Mouse (Mus musculus): ENCODE data around the gene Znrd1. TPM values are rescaled to one million over a fixed set of nuclear protein-coding genes. Genes with fewer than 3 reads are reported as not detected.
A peak's percentile ranks its signal among the peaks of the same experiment; 100 is the strongest.

Znrd1 gene
- polyA plus RNA-seq, 1 experiment: 79.6 TPM

DNA sequence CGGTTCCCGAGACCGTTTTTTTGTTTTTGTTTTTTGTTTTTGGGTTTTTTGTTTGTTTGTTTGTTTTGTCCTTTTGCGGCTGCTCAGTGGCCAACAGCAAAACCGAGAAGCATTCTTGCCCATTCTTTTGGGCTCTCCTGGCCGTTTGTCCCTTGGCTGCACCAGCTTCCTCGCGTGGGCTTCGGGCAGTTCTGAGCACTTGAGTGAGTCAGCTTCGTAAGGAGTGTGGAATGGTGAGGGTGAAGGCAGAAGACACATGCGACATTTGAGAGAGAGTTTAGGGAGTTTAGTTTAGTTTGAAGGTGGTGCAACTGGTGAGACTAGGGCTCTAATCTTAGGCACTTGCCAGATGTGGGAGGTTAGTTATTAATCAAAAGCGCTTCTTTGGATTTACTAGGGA is 525 bp upstream of the Znrd1 start:
- Histone ChIP-seq H3K4me3 (ENCODE audit: low read depth, low read length) (peak overlapping the region; percentile 99), H3K36me3 (ENCODE audit: control insufficient read depth, insufficient read depth, low read length, poor library complexity, severe bottlenecking) (peaks cover 8% of the 10 kb centered on the region), H3K27me3 (ENCODE audit: control insufficient read depth, insufficient read depth, low read length, poor library complexity, severe bottlenecking) (no peaks in the 10 kb centered on the region), H3K9me3 (replicated peaks; ENCODE audit: control insufficient read depth, insufficient read depth, low read length, poor library complexity, severe bottlenecking) (no peaks in the 10 kb centered on the region), H3K9ac (ENCODE audit: low read depth, poor library complexity, severe bottlenecking) (peak overlapping the region; percentile 67), H3K4me1 (ENCODE audit: control insufficient read depth, insufficient read depth, low read length) (no peaks in the 10 kb centered on the region), H3K27ac (ENCODE audit: insufficient read depth, low read length) (peak overlapping the region; percentile 62; the same call in 1 of the 2 replicates)
- TF ChIP-seq CTCF (IDR thresholded peaks at IDR 0.05; ENCODE audit: low read depth, low read length) (no peak), POLR2A (IDR thresholded peaks at IDR 0.05; ENCODE audit: insufficient read depth, low read length) (no peak), EP300 (IDR thresholded peaks at IDR 0.05; ENCODE audit: insufficient read depth, low read depth, low read length) (no peak)

DNA sequence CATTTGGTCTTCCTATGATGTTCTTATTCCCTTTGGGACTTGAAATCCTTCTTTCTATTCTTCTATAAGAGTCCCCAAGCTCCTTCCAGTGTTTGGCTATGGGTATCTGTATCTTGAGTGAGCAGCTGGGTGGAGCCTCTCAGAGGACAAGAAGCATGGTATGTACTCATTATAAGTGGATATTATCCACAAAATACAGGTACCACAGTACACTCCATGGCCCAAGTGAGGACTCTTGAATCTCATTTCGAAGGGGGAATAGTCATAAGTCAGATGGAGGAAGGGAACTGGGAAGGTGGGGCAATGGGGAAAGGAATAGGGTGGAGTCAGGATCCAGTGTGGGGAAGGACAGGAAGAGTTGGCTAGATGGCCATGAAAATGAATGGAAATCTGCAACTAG is 5.3 kb downstream of the Znrd1 start:
- Histone ChIP-seq H3K36me3 (ENCODE audit: control insufficient read depth, insufficient read depth, low read length, poor library complexity, severe bottlenecking) (peaks cover 20% of the 10 kb centered on the region), H3K27ac (ENCODE audit: insufficient read depth, low read length) (no peak overlapping the region), H3K9ac (ENCODE audit: low read depth, poor library complexity, severe bottlenecking) (no peak overlapping the region), H3K4me3 (ENCODE audit: low read depth, low read length) (no peak overlapping the region), H3K9me3 (replicated peaks; ENCODE audit: control insufficient read depth, insufficient read depth, low read length, poor library complexity, severe bottlenecking) (no peaks in the 10 kb centered on the region), H3K27me3 (ENCODE audit: control insufficient read depth, insufficient read depth, low read length, poor library complexity, severe bottlenecking) (no peaks in the 10 kb centered on the region), H3K4me1 (ENCODE audit: control insufficient read depth, insufficient read depth, low read length) (no peaks in the 10 kb centered on the region)
- TF ChIP-seq POLR2A (IDR thresholded peaks at IDR 0.05; ENCODE audit: insufficient read depth, low read length) (no peak), CTCF (IDR thresholded peaks at IDR 0.05; ENCODE audit: low read depth, low read length) (no peak), EP300 (IDR thresholded peaks at IDR 0.05; ENCODE audit: insufficient read depth, low read depth, low read length) (no peak)

DNA sequence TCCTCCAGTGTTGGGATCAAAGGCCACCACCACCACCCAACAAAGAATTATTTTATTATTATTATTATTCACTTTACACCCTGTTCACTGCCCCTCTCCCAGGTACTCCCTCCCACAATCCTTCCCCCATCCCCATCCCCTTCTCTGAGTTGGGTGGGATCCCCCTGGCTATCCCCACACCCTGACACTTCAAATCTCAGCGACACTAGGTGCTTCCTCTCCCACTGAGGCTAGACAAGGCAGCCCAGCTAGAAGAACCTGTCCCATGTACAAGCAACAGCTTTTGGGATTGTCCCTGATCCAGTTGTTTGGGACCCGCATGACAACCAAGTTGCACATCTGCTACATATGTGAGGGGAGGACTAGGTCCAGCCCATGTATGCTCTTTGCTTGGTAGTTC is 5.7 kb downstream of the Znrd1 start:
- TF ChIP-seq POLR2A (IDR thresholded peaks at IDR 0.05; ENCODE audit: insufficient read depth, low read length) (no peak), CTCF (IDR thresholded peaks at IDR 0.05; ENCODE audit: low read depth, low read length) (no peak), EP300 (IDR thresholded peaks at IDR 0.05; ENCODE audit: insufficient read depth, low read depth, low read length) (no peak)
- Histone ChIP-seq H3K4me1 (ENCODE audit: control insufficient read depth, insufficient read depth, low read length) (no peaks in the 10 kb centered on the region), H3K9ac (ENCODE audit: low read depth, poor library complexity, severe bottlenecking) (0 out of 2 replicates have a peak overlapping the region, but pooled peaks have one; percentile 21), H3K36me3 (ENCODE audit: control insufficient read depth, insufficient read depth, low read length, poor library complexity, severe bottlenecking) (peaks cover 20% of the 10 kb centered on the region), H3K27me3 (ENCODE audit: control insufficient read depth, insufficient read depth, low read length, poor library complexity, severe bottlenecking) (no peaks in the 10 kb centered on the region), H3K9me3 (replicated peaks; ENCODE audit: control insufficient read depth, insufficient read depth, low read length, poor library complexity, severe bottlenecking) (no peaks in the 10 kb centered on the region), H3K4me3 (ENCODE audit: low read depth, low read length) (no peak overlapping the region), H3K27ac (ENCODE audit: insufficient read depth, low read length) (no peak overlapping the region)

DNA sequence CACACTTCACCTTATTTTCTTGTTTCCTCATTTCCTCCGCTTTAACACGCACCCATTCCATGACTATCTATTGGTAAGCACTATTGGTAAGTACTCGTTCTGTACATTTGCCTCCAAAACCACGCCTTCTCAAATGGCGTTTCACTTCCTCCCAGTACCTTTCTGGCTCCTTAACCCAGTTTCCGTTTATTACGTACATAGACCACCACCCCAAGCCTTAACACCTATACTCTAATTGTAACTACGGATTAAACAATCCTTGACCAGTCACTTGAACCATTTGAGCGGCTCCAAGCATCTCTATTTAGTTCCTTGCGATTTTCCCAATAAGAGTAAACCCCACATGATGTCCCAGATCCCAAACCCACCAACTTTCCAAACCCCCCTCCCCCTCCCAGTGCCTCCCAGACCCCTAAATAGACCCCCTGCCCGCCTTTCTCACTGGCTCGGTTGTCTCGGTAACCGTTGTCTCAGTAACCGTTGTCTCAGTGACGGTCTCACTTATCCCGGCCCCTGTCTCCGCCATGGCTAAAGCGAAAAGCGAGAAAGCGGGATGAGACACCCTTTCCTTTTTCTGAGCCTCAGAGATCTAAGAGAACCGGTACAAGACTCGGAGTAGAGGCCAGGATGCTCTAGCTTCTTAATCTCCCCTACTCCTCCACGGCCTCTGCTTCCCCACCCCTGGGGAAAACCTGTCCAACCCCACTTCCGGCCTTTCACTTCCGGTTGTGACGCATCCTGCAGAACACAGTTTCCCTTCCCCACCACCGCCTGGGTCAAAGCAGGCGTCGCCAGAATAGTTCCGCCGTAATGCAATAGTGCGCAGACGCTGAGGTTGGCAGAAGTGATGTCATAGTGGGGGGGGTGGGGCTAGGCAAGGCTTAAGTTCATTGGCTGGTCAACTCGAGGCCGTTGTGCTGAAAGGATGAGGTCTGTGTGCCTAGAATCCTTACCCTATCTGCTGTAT is 7.1 kb downstream of the Znrd1 start, which contains the start of gene Ppp1r11:
Gene Ppp1r11 (minus strand): TSS at position 761 of the 967 bp plus-strand sequence.
- peak within 1 kb of the TSS; percentile 85 for H3K9ac ChIP-seq (ENCODE audit: low read depth, poor library complexity, severe bottlenecking)
- H3K27me3 ChIP-seq (ENCODE audit: control insufficient read depth, insufficient read depth, low read length, poor library complexity, severe bottlenecking): no peaks in the 10 kb centered on the region
- H3K27ac ChIP-seq (ENCODE audit: insufficient read depth, low read length): 0 out of 2 replicates have a peak within 1 kb of the TSS, but pooled peaks have one; percentile 36
- peak within 1 kb of the TSS; percentile 95 for H3K4me3 ChIP-seq (ENCODE audit: low read depth, low read length)
- peaks cover 18% of the 10 kb centered on the region for H3K36me3 ChIP-seq (ENCODE audit: control insufficient read depth, insufficient read depth, low read length, poor library complexity, severe bottlenecking)
- no peak for TF ChIP-seq CTCF (IDR thresholded peaks at IDR 0.05; ENCODE audit: low read depth, low read length)
- peak; percentile 76; the same call in 1 of the 2 replicates for TF ChIP-seq EP300 (IDR thresholded peaks at IDR 0.05; ENCODE audit: insufficient read depth, low read depth, low read length)
- TF ChIP-seq POLR2A (IDR thresholded peaks at IDR 0.05; ENCODE audit: insufficient read depth, low read length): peak; percentile 14
- no peaks in the 10 kb centered on the region for H3K9me3 ChIP-seq (replicated peaks; ENCODE audit: control insufficient read depth, insufficient read depth, low read length, poor library complexity, severe bottlenecking)
- H3K4me1 ChIP-seq (ENCODE audit: control insufficient read depth, insufficient read depth, low read length): no peaks in the 10 kb centered on the region

DNA sequence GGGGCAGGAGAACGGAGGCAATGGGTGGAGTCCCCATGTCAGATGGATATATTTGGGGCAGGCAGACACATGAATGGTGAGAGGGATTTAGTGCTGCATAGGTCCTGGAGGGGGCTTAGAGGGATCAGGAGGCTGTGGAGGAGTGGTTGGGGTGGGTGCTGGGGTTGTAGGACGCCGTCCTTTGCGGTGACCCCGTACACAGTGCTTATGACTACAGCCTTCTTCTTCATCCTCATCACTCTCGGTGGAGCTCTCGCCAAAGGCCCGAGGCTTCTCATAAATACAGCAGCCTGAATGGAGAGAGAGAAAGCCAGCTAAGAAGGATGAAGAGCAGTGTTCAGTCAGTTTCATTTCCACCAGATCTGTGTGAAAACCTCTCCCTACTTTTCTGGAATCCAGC is 9.1 kb downstream of the Znrd1 start:
- Histone ChIP-seq H3K36me3 (ENCODE audit: control insufficient read depth, insufficient read depth, low read length, poor library complexity, severe bottlenecking) (peaks cover 14% of the 10 kb centered on the region), H3K4me3 (ENCODE audit: low read depth, low read length) (no peak overlapping the region), H3K9me3 (replicated peaks; ENCODE audit: control insufficient read depth, insufficient read depth, low read length, poor library complexity, severe bottlenecking) (no peaks in the 10 kb centered on the region), H3K9ac (ENCODE audit: low read depth, poor library complexity, severe bottlenecking) (no peak overlapping the region), H3K27ac (ENCODE audit: insufficient read depth, low read length) (no peak overlapping the region), H3K27me3 (ENCODE audit: control insufficient read depth, insufficient read depth, low read length, poor library complexity, severe bottlenecking) (no peaks in the 10 kb centered on the region), H3K4me1 (ENCODE audit: control insufficient read depth, insufficient read depth, low read length) (no peaks in the 10 kb centered on the region)
- TF ChIP-seq EP300 (IDR thresholded peaks at IDR 0.05; ENCODE audit: insufficient read depth, low read depth, low read length) (no peak), CTCF (IDR thresholded peaks at IDR 0.05; ENCODE audit: low read depth, low read length) (no peak), POLR2A (IDR thresholded peaks at IDR 0.05; ENCODE audit: insufficient read depth, low read length) (no peak)

DNA sequence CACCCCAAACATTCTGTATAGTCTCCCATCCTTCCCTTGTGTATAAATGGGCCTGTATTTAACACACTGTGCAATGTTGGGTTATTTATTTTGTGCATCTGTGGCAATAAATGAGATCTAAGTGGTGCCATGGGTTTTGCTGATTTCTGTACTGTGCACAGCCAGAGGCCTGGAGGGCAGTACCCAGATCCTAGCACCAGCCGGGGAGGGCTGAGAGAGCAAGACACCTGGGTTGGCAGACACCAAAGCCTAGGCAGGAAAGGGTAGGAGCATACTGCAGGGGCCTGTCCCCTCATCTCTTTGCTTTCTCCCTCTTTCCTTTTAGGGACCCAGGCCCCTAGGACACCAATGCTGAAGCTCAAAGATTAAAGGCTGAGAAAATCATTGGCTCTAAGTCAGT is 10.1 kb downstream of the Znrd1 start:
- Histone ChIP-seq H3K4me3 (ENCODE audit: low read depth, low read length) (no peak overlapping the region), H3K9me3 (replicated peaks; ENCODE audit: control insufficient read depth, insufficient read depth, low read length, poor library complexity, severe bottlenecking) (no peaks in the 10 kb centered on the region), H3K27ac (ENCODE audit: insufficient read depth, low read length) (no peak overlapping the region), H3K4me1 (ENCODE audit: control insufficient read depth, insufficient read depth, low read length) (no peaks in the 10 kb centered on the region), H3K27me3 (ENCODE audit: control insufficient read depth, insufficient read depth, low read length, poor library complexity, severe bottlenecking) (no peaks in the 10 kb centered on the region), H3K9ac (ENCODE audit: low read depth, poor library complexity, severe bottlenecking) (no peak overlapping the region), H3K36me3 (ENCODE audit: control insufficient read depth, insufficient read depth, low read length, poor library complexity, severe bottlenecking) (peaks cover 12% of the 10 kb centered on the region)
- no peak for TF ChIP-seq CTCF (IDR thresholded peaks at IDR 0.05; ENCODE audit: low read depth, low read length)
- TF ChIP-seq EP300 (IDR thresholded peaks at IDR 0.05; ENCODE audit: insufficient read depth, low read depth, low read length): no peak
- no peak for TF ChIP-seq POLR2A (IDR thresholded peaks at IDR 0.05; ENCODE audit: insufficient read depth, low read length)
